Mouse (Mus musculus) neural tube, embryonic 11.5 days (tissue): ENCODE results near the gene Cfd. TPM values are rescaled to one million over a fixed set of nuclear protein-coding genes. Genes with fewer than 3 reads are reported as not detected.

ENCODE experiments used
- ATAC-seq: fragments of 200-750 bp; cut with Nextera tagmentation; 2 replicates; pipeline ENCODE4 v1.8.0; 2017; ENCODE audit warnings: moderate number of reproducible peaks, mild to moderate bottlenecking, moderate TSS enrichment, moderate library complexity; ENCODE audit not compliant: insufficient read depth, low FRiP score, low TSS enrichment
- DNase-seq: peaks from one replicate; pipeline ENCODE4 v3.0.0-alpha.2; 2015; ENCODE audit warnings: low spot score
- H3K27ac ChIP-seq: fragments of 300-500 bp; sonication (generic); 2 replicates; pipeline ENCODE4 v1.5.1; 2014; ENCODE audit warnings: low read depth, mild to moderate bottlenecking, low read length
- H3K27me3 ChIP-seq: fragments of 300-500 bp; sonication (generic); 2 replicates; pipeline ENCODE4 v1.6.1; 2014; ENCODE audit warnings: mild to moderate bottlenecking, low read length, mixed read lengths; ENCODE audit not compliant: control insufficient read depth, insufficient read depth
- H3K36me3 ChIP-seq: fragments of 300-500 bp; sonication (generic); 2 replicates; pipeline ENCODE4 v1.6.1; 2014; ENCODE audit warnings: mild to moderate bottlenecking, low read length, moderate library complexity, mixed read lengths; ENCODE audit not compliant: control insufficient read depth, insufficient read depth
- H3K4me1 ChIP-seq: fragments of 300-500 bp; sonication (generic); 2 replicates; pipeline ENCODE4 v1.6.1; 2014; ENCODE audit warnings: low read length, mixed read lengths; ENCODE audit not compliant: control insufficient read depth, insufficient read depth
- H3K4me2 ChIP-seq: fragments of 300-500 bp; sonication (generic); 2 replicates; pipeline ENCODE4 v1.6.1; 2014; ENCODE audit warnings: low read depth, mild to moderate bottlenecking, moderate library complexity
- H3K4me3 ChIP-seq: fragments of 300-500 bp; sonication (generic); 2 replicates; pipeline ENCODE4 v1.5.1; 2014; ENCODE audit warnings: low read depth, low read length
- H3K9ac ChIP-seq: fragments of 300-500 bp; sonication (generic); 2 replicates; pipeline ENCODE4 v1.6.1; 2014; ENCODE audit warnings: mild to moderate bottlenecking, low read length
- H3K9me3 ChIP-seq: fragments of 300-500 bp; sonication (generic); 2 replicates; pipeline ENCODE4 v1.6.1; 2016; ENCODE audit warnings: low read length; ENCODE audit not compliant: control insufficient read depth
- WGBS: fragments of 180-500 bp; shearing (Covaris S2); extraction: QIAGEN DNeasy Blood & Tissue Kit; methylation state at CpG from one replicate; pipeline ENCODE4 v1.1.7; 2014; 5-methylcytosine and 5-hydroxymethylcytosine counted together
- polyA plus RNA-seq: library from polyadenylated mRNA; unstranded; fragments of >200 nt; fragmentation: Nextera tagmentation; extraction: Ambion mirVana; gene quantifications from 2 replicates; pipeline ENCODE4 v1.2.1, GENCODE M21; 2014

Cfd gene
- polyA plus RNA-seq, 1 experiment from 2014 or later: not detected

DNA sequence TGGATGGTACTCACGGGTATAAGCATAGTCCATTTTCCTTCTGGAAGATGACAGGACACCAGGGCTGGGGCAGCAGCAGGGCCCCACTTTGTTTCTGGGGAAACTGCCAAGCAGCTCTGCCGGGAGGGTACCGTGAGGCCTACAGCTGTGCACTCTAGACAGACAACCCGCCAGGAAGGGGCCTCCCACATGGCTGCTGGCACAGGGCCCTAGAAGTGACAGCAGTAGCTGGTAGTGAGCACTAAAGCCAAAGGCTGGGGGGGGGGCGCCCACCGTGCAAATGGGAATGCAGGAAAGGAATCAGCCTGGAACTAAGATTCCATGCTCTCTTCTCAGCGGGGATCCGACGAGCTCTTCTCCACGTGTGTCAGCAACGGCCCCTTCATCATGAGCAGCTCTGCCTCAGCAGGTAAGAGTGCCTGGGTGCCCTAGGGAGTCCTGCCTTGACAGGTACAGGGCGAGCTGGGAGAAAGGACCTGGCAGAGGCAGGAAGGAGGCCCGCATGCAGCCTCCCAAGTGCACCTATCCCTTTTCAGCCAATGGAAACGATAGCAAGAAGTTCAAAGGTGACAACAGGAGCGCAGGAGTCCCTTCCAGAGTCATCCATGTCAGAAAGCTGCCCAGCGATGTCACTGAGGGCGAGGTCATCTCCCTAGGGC lies 32.1 kb upstream of the Cfd start:
- ATAC-seq: no peak
- peak overlapping the region; percentile 99; the same call in 1 of the 2 replicates for H3K4me3 ChIP-seq
- H3K4me2 ChIP-seq: no peak overlapping the region
- H3K36me3 ChIP-seq: peaks cover 42% of the 10 kb centered on the region
- no peaks in the 10 kb centered on the region for H3K9me3 ChIP-seq
- 71% methylated on average over 17 of the region's 17 CpGs for WGBS
- H3K4me1 ChIP-seq: peaks cover 28% of the 10 kb centered on the region
- no peak for DNase-seq
- H3K9ac ChIP-seq: no peak overlapping the region
- no peak overlapping the region for H3K27ac ChIP-seq
- H3K27me3 ChIP-seq: no peaks in the 10 kb centered on the region

DNA sequence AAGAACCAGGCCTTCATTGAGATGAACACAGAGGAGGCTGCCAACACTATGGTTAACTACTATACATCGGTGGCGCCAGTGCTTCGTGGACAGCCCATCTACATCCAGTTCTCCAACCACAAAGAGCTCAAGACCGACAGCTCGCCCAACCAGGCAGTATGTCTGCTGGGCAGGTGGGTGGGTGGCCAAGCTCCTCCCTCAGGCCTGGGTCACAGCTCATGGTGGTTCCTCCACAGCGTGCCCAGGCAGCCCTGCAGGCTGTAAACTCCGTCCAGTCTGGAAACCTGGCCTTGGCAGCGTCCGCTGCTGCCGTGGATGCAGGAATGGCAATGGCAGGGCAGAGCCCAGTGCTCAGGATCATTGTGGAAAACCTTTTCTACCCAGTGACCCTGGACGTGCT lies 31.5 kb upstream of the Cfd start:
- Histone ChIP-seq H3K4me3 (peak overlapping the region; percentile 10; the same call in 1 of the 2 replicates), H3K36me3 (peaks cover 42% of the 10 kb centered on the region), H3K27ac (no peak overlapping the region), H3K9ac (no peak overlapping the region), H3K4me2 (no peak overlapping the region), H3K27me3 (no peaks in the 10 kb centered on the region), H3K4me1 (peaks cover 28% of the 10 kb centered on the region), H3K9me3 (no peaks in the 10 kb centered on the region)
- no peak for DNase-seq
- ATAC-seq: no peak
- WGBS: 86% methylated on average over 11 of the region's 11 CpGs

DNA sequence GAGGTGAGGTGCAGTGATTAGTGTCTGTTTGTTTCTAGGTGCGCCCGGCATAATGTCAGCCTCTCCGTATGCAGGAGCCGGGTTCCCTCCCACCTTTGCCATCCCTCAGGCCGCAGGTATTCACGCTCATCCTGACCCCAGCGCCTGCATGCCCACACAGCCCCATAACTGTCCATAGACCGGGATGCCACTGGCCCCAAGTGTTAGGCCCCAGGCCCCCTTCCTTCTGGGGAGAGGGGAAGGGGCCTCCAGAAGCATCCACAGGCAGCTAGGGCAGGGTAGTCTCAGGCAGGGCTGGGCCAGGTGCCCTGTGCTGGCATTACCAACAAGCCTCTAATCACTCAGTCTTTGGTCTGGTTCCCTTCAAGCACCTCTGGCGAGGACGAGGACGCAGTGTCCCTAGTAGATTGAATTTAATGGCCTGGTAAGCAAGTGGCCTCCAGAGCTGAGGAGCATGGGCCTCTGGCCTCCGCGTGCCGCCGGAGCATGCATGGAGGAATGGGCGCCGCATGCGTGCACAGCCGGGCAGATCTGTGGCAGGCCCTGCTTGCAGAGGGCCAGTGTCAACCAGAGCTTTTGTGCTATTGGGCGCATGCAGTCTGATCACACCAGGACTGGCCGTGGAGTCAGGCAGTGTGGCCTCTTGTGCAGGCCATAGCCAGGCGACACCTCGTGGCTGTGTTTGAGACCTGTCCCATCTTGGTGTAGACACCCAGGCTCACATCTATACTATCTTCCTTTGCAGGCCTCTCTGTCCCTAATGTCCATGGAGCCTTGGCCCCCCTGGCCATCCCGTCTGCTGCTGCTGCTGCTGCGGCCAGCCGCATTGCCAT lies 30.4 kb upstream of the Cfd start:
- Histone ChIP-seq H3K36me3 (peaks cover 50% of the 10 kb centered on the region), H3K9me3 (no peaks in the 10 kb centered on the region), H3K27ac (no peak overlapping the region), H3K27me3 (no peaks in the 10 kb centered on the region), H3K4me3 (no peak overlapping the region), H3K9ac (no peak overlapping the region), H3K4me2 (no peak overlapping the region), H3K4me1 (peaks cover 28% of the 10 kb centered on the region)
- no peak for ATAC-seq
- 93% methylated on average over 26 of the region's 26 CpGs for WGBS
- no peak for DNase-seq

DNA sequence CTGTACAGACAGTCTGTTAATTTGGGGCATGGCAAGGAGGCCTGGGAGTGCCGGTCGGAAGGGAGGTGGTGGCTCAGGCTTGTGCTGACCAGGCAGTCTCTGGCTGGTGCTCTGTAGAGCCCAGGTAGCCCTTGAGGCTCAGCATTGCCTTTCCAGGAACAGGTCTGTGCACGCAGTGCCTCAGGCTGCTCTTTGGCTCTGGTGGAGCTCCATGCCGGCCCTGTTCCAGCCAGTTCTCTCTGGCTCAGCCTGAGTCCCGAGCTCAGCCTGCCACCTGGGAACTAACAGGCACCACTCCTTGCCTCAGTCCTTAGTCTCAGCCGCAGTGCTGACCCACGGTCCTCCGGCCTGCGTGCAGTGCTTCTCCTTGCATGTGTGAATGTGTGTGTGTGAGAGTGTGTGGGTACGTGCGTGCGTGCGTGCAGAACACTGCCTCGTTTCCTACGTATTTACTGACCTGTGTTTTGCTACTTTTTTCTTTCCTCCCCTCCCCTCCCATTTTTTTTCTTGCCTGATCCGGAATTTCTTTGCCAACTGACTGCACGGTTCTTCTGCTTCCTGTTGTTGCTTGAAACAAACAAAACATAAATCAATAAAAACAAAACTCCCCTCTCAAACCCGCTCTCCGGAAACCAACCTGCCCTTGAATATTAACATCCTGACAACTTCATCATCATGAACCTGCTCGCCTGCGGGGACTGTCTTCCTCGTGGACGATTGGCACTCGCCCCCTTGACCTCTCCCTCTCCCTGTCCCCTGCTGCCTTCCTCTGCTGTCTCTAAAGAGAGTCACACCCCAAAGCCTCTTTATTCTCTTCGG lies 29.2 kb upstream of the Cfd start:
- Histone ChIP-seq H3K27me3 (no peaks in the 10 kb centered on the region), H3K27ac (0 out of 2 replicates have a peak overlapping the region, but pooled peaks have one; percentile 8), H3K36me3 (peaks cover 58% of the 10 kb centered on the region), H3K9ac (no peak overlapping the region), H3K4me2 (no peak overlapping the region), H3K4me3 (no peak overlapping the region), H3K4me1 (peaks cover 20% of the 10 kb centered on the region), H3K9me3 (no peaks in the 10 kb centered on the region)
- WGBS: 83% methylated on average over 25 of the region's 25 CpGs
- DNase-seq (no peak), ATAC-seq (no peak)

DNA sequence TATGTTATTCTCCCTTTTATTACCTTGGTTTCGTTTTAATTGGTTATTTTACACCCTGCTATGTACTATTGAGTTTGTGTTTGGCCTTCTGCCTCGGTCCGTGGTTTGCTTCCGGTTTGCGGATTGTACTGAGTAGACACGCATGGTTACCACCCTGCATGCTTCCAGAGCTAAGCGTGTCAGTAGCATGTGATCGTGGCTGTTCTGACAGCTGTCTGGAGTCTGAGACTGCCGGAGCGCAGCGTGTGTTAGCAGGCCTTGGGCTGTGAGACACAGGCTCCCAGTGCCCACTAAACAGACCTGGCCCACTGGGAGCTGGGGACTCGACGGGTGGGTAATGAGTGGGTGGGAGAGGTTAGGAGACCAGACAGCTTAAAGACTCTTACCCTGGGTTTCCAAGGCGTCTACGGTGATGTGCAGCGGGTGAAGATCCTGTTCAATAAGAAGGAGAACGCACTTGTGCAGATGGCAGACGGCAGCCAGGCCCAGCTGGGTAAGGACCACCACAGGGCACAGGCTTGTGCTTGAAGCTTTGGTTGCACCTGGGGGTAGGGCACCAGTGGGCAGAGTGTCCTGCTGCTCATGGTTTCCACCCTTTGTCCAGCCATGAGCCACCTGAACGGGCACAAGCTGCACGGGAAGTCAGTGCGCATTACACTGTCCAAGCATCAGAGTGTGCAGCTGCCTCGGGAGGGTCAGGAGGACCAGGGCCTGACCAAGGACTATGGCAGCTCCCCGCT lies 28.4 kb upstream of the Cfd start:
- Histone ChIP-seq H3K4me2 (no peak overlapping the region), H3K27me3 (no peaks in the 10 kb centered on the region), H3K36me3 (peaks cover 61% of the 10 kb centered on the region), H3K9me3 (no peaks in the 10 kb centered on the region), H3K4me1 (peaks cover 13% of the 10 kb centered on the region), H3K4me3 (no peak overlapping the region), H3K27ac (peak overlapping the region; percentile 20; the same call in 1 of the 2 replicates), H3K9ac (no peak overlapping the region)
- WGBS: 86% methylated on average over 23 of the region's 23 CpGs
- ATAC-seq (no peak), DNase-seq (no peak)

DNA sequence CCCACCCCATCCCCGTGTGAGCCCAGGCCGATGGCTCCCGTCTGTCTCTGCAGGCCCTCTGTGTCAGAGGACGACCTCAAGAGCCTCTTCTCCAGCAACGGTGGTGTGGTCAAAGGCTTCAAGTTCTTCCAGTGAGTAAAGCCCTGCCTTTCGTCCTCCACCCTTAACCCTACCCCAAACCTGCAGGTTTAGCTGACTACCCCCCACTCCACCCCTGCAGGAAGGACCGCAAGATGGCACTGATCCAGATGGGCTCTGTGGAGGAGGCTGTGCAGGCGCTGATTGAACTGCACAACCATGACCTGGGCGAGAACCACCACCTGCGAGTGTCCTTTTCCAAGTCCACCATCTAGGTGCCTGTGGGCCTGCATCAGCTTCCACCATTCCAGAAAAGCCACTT lies 27.7 kb upstream of the Cfd start:
- WGBS: 81% methylated on average over 10 of the region's 10 CpGs
- peaks cover 62% of the 10 kb centered on the region for H3K36me3 ChIP-seq
- ATAC-seq: no peak

DNA sequence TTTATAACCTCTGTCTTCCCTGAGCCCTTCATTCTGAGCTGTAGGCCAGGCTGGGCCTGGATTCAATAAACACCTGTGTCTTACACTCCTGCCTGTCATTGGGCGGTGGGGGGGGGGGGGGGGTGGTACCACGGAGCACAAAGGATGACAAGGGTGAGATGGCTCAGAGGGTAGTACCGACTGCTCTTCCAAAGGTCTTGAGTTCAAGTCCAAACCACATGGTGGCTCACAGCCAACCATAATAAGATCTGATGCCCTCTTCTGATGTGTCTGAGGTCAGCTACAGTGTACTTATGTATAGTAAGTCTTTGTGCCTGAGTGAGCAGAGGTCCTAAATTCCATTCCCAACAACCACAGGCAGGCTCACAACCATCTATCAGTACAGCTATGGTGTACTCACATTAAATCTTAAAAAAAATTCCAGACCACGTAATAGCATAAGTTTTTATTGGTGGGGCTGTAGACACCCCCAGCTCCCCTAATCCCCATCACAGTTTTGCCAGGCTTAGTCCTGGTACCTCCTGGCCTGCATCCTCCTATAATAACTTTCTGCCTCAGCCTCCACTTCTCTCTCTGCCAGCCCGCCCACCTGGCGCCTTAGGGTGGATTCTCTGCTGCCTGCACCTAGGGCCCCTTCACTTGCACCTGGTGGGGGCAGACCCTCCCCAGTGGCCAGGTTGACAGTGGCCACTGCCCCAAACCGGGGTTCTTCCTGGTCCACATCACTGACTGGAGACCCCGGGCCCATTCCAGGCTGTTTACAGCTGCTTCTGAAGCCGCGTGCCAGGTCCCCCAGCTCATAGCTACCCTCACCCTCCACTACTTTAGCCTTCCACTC lies 26.1 kb upstream of the Cfd start:
- Histone ChIP-seq H3K9ac (no peak overlapping the region), H3K4me2 (no peak overlapping the region), H3K4me3 (no peak overlapping the region), H3K27ac (no peak overlapping the region), H3K4me1 (no peaks in the 10 kb centered on the region), H3K9me3 (no peaks in the 10 kb centered on the region), H3K36me3 (peaks cover 58% of the 10 kb centered on the region), H3K27me3 (no peaks in the 10 kb centered on the region)
- peak; percentile 19; the same call in 1 of the 2 replicates for ATAC-seq
- DNase-seq: no peak
- 70% methylated on average over 8 of the region's 10 CpGs for WGBS

More for the DNA sequence above, 27.7 kb upstream of the Cfd start:
- H3K4me2 ChIP-seq: no peak overlapping the region
- no peaks in the 10 kb centered on the region for H3K9me3 ChIP-seq
- DNase-seq: no peak
- H3K27ac ChIP-seq: no peak overlapping the region
- H3K4me3 ChIP-seq: no peak overlapping the region
- H3K9ac ChIP-seq: no peak overlapping the region
- H3K4me1 ChIP-seq: peaks cover 6% of the 10 kb centered on the region
- no peaks in the 10 kb centered on the region for H3K27me3 ChIP-seq
